Mouse (Mus musculus) intestine, postnatal 0 days (tissue): ENCODE measurements around the gene Zfp771. TPM values are rescaled to one million over a fixed set of nuclear protein-coding genes. Genes with fewer than 3 reads are reported as not detected.
"Not testable (repeated sequence)": the region's sequence is repeated elsewhere in the genome, so short reads cannot be mapped to it uniquely, and the experiment has no call there.

ENCODE experiments used
- ATAC-seq: fragments of 200-750 bp; cut with Nextera tagmentation; 2 replicates; pipeline ENCODE4 v1.8.0; 2017; ENCODE audit warnings: mild to moderate bottlenecking, moderate TSS enrichment, moderate library complexity
- H3K27ac ChIP-seq: fragments of 300-500 bp; sonication (generic); 2 replicates; pipeline ENCODE4 v1.5.1; 2014; ENCODE audit warnings: mild to moderate bottlenecking, low read depth, low read length, moderate library complexity
- H3K27me3 ChIP-seq: fragments of 300-500 bp; sonication (generic); replicated peaks from 2 replicates; pipeline ENCODE4 v1.6.1; 2014; ENCODE audit warnings: low read length, mixed read lengths; ENCODE audit not compliant: control insufficient read depth, insufficient read depth
- H3K36me3 ChIP-seq: fragments of 300-500 bp; sonication (generic); 2 replicates; pipeline ENCODE4 v1.6.1; 2014; ENCODE audit warnings: mild to moderate bottlenecking, moderate library complexity; ENCODE audit not compliant: control insufficient read depth, insufficient read depth
- H3K4me1 ChIP-seq: fragments of 300-500 bp; sonication (generic); replicated peaks from 2 replicates; pipeline ENCODE4 v1.6.1; 2014; ENCODE audit warnings: antibody characterized with exemption, low read length, mixed read lengths; ENCODE audit not compliant: control insufficient read depth, insufficient read depth
- H3K4me2 ChIP-seq: fragments of 300-500 bp; sonication (generic); replicated peaks from 2 replicates; pipeline ENCODE4 v1.6.1; 2014; ENCODE audit warnings: low read depth, mild to moderate bottlenecking, moderate library complexity
- H3K4me3 ChIP-seq: fragments of 300-500 bp; sonication (generic); 2 replicates; pipeline ENCODE4 v1.5.1; 2014; ENCODE audit warnings: low read depth, low read length
- H3K9ac ChIP-seq: fragments of 300-500 bp; sonication (generic); 2 replicates; pipeline ENCODE4 v1.6.1; 2014; ENCODE audit warnings: mild to moderate bottlenecking, low read depth, low read length
- H3K9me3 ChIP-seq: fragments of 300-500 bp; sonication (generic); 2 replicates; pipeline ENCODE4 v1.6.1; 2016; ENCODE audit warnings: mixed run types; ENCODE audit not compliant: control insufficient read depth
- CTCF ChIP-seq: sonication (generic); IDR thresholded peaks from 2 replicates; pipeline ENCODE4 v1.5.1; 2016; ENCODE audit warnings: low read depth, mild to moderate bottlenecking, control low read depth, antibody characterized with exemption, moderate library complexity
- WGBS: fragments of 180-500 bp; shearing (Covaris S2); extraction: QIAGEN DNeasy Blood & Tissue Kit; methylation state at CpG from one replicate; pipeline ENCODE4 v1.1.7; 2014; 5-methylcytosine and 5-hydroxymethylcytosine counted together
- polyA plus RNA-seq: library from polyadenylated mRNA; unstranded; fragments of >200 nt; fragmentation: Nextera tagmentation; extraction: Ambion mirVana; gene quantifications from 2 replicates; pipeline ENCODE4 v1.2.1, GENCODE M21; 2015

Zfp771 gene
- polyA plus RNA-seq, 1 experiment from 2014 or later = 17.6 TPM

DNA sequence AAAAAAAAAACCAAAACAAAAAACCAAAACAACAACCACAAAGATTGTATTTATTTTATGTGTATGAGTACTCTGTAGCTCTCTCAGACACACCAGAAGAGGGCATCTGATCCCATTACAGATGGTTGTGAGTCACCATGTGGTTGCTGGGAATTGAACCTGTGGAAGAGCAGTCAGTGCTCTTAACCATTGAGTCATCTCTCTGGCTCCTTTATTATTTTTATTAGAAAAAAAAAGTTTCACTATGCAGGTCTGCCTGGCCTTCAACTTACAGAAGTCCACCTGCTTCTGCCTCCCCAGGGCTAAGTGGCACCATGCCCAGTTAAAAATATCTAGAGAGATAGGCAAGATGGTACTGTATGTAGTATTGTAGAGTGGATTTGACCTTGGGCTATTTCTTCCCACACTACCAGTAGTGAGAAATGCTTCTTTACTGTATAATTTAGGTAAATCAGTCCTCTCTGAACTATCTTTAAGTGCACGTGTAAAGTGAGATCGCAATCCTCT is 660 bp upstream of the Zfp771 start:
- no peaks in the 10 kb centered on the region for H3K4me1 ChIP-seq
- WGBS = 30% methylated on average over 2 of the region's 2 CpGs
- H3K9me3 ChIP-seq = no peaks in the 10 kb centered on the region
- no peak for TF ChIP-seq CTCF
- peak overlapping the region; percentile 72 for H3K4me3 ChIP-seq
- H3K27ac ChIP-seq = peak overlapping the region; percentile 88
- peaks cover 10% of the 10 kb centered on the region for H3K36me3 ChIP-seq
- ATAC-seq = no peak
- peak overlapping the region; percentile 83 for H3K4me2 ChIP-seq
- no peaks in the 10 kb centered on the region for H3K27me3 ChIP-seq
- peak overlapping the region; percentile 84 for H3K9ac ChIP-seq

DNA sequence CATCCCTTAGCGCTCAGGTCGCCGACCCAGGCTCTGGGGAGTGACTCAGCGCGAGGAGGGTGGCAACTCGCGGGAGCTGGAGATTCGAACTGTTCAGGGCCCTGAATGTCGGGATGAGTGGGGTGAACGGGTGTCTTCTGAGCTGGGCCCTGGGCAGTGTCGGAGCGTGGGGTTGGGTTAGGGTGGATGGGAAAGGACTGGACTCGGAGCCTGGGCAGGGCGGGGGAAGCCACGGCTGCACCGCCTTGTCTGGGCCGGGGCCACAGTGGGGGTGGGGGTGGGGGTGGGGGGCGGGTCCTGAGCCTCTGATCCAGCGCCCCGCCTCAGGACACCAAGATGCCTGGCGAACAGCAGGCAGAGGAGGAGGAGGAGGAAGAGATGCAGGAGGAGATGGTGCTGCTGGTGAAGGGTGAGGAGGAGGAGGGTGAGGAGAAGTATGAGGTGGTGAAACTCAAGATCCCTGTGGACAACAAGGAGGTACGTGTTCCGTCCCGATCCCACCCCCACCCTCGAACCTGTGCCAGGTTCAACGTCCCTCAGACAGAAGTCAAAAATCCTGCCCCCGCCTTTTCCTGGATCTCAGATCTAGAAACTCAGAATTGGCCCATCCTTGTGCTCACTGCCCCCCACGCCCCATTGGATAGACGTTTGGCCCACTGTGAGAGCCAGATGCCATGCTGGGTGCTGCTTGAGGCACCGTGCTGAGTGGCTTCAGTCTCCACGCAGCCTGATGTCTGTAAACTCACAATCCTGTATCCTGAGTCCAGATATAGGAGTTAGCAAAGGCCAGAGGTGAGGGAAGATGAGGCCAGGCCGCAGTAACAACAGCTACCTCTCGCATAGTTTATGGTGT is 810 bp downstream of the Zfp771 start:
- 12% methylated on average over 30 of the region's 33 CpGs for WGBS
- Histone ChIP-seq H3K27ac (peak overlapping the region; percentile 88), H3K4me3 (peak overlapping the region; percentile 72), H3K9me3 (no peaks in the 10 kb centered on the region), H3K4me2 (peak overlapping the region; percentile 83), H3K36me3 (peaks cover 18% of the 10 kb centered on the region), H3K9ac (peak overlapping the region; percentile 84), H3K4me1 (no peaks in the 10 kb centered on the region), H3K27me3 (no peaks in the 10 kb centered on the region)
- ATAC-seq = peak; percentile 58
- TF ChIP-seq CTCF = no peak

DNA sequence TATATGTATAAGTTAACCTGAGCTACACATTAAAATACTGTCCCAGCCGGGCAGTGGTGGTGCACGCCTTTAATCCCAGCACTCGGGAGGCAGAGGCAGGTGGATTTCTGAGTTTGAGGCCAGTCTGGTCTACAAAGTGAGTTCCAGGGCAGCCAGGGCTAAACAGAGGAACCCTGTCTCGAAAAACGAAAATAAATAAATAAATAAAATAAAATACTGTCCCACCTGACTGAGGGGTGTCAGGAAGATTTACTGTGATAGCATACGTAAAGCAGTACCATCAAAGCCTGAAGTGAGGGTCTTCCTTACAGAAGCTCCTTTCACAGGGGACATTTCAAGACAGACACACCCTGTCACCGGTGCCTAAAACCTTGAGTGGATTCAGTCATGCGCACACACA is 6.4 kb downstream of the Zfp771 start:
- H3K4me3 ChIP-seq, ATAC-seq, H3K27ac ChIP-seq, H3K4me2 ChIP-seq, H3K9me3 ChIP-seq, H3K9ac ChIP-seq, H3K4me1 ChIP-seq, H3K27me3 ChIP-seq: not testable (repeated sequence)
- H3K36me3 ChIP-seq = peaks cover 21% of the 10 kb centered on the region
- 89% methylated on average over 8 of the region's 8 CpGs for WGBS

DNA sequence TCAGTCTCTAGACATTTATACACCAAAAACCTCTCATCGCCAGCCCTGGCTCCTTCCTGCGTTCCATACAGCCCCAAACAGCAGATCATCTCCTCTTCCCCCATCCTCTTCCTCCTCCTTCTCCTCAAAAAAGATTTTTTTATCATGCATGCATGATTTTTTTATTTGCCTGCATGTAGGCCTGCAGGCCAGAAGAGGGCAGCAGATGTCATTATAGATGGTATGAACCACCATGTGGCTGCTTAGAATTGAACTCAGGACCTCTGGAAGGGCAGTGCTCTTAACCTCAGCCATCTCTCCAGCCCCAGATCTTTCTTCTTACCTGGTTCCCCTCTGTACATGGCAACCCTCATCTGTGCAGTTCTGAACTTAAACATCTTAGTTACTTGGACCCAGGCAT is 8.3 kb downstream of the Zfp771 start:
- Histone ChIP-seq H3K27me3 (no peaks in the 10 kb centered on the region), H3K4me3 (no peak overlapping the region), H3K4me2 (no peak overlapping the region), H3K36me3 (peaks cover 22% of the 10 kb centered on the region), H3K9me3 (no peaks in the 10 kb centered on the region), H3K9ac (no peak overlapping the region), H3K27ac (no peak overlapping the region), H3K4me1 (no peaks in the 10 kb centered on the region)
- 83% methylated on average over 2 of the region's 2 CpGs for WGBS
- TF ChIP-seq CTCF = peak; percentile 69
- ATAC-seq = no peak

DNA sequence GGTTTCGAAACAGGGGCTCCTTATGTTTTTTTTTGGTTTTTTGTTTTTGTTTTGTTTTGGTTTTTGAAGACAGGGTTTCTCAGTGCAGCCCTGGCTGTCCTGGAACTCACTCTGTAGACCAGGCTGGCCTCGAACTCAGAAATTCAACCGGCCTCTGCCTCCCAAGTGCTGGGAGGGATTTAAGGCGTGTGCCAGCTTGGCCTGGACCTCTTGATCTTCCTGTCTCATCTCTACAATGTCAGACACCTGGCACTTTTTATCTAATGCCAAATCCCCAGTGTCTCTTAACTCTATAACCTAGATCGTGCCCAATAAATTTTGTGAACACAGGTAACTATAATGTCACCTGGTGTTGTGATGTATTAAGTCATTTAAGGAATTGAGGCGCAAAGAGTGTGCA is 9.3 kb downstream of the Zfp771 start:
- peak overlapping the region; percentile 51; the same call in 1 of the 2 replicates for H3K27ac ChIP-seq
- no peaks in the 10 kb centered on the region for H3K4me1 ChIP-seq
- H3K4me3 ChIP-seq = peak overlapping the region; percentile 61
- no peak for ATAC-seq
- peak overlapping the region; percentile 83 for H3K4me2 ChIP-seq
- H3K9ac ChIP-seq = peak overlapping the region; percentile 59
- no peaks in the 10 kb centered on the region for H3K9me3 ChIP-seq
- TF ChIP-seq CTCF = no peak
- peaks cover 17% of the 10 kb centered on the region; the same call in 1 of the 2 replicates for H3K36me3 ChIP-seq
- 77% methylated on average over 6 of the region's 6 CpGs for WGBS
- no peaks in the 10 kb centered on the region for H3K27me3 ChIP-seq

DNA sequence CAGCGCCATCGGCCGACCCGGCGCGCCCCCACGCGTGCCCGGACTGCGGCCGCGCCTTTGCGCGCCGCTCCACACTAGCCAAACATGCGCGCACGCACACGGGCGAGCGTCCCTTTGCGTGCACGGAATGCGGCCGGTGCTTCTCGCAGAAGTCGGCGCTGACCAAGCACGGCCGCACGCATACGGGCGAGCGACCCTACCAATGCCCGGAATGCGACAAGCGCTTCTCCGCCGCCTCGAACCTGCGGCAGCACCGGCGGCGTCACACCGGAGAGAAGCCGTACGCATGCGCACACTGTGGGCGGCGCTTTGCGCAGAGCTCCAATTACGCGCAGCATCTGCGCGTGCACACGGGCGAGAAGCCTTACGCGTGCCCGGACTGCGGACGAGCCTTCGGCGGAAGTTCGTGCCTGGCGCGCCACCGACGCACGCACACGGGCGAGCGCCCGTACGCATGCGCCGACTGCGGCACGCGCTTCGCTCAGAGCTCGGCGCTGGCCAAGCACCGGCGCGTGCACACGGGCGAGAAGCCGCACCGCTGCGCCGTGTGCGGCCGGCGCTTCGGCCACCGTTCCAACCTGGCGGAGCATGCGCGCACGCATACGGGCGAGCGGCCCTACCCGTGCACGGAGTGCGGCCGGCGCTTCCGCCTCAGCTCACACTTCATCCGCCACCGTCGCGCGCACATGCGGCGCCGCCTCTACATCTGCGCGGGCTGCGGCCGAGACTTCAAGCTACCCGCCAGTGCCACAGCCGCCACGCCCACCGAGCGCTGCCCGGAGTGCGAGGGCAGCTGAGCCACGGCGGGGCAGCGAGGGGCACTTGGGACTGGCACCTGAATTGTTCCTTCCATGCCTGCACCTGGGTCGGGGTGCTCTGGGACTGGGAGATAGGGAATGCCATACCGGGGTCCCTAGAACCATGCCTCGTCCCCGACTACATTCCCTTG is 10.0 kb downstream of the Zfp771 start:
- H3K9me3 ChIP-seq = no peaks in the 10 kb centered on the region
- ATAC-seq = peak; percentile 94
- H3K36me3 ChIP-seq = peaks cover 17% of the 10 kb centered on the region; the same call in 1 of the 2 replicates
- peak overlapping the region; percentile 59 for H3K9ac ChIP-seq
- H3K27ac ChIP-seq = peak overlapping the region; percentile 51
- no peaks in the 10 kb centered on the region for H3K4me1 ChIP-seq
- under 1% methylated on average over 136 of the region's 136 CpGs for whole genome bisulfite sequencing
- H3K4me2 ChIP-seq = peak overlapping the region; percentile 83
- no peaks in the 10 kb centered on the region for H3K27me3 ChIP-seq
- peak; percentile 16 for TF ChIP-seq CTCF
- peak overlapping the region; percentile 61 for H3K4me3 ChIP-seq
